Mouse (Mus musculus) liver, embryonic 14.5 days (tissue): ENCODE results near the gene Socs3. TPM values are rescaled to one million over a fixed set of nuclear protein-coding genes. Genes with fewer than 3 reads are reported as not detected.
A peak's percentile ranks its signal among the peaks of the same experiment; 100 is the strongest.

ENCODE experiments used
- ATAC-seq: fragments of 200-750 bp; cut with Nextera tagmentation; 2 replicates; pipeline ENCODE4 v1.8.0; 2017; ENCODE audit warnings: moderate number of reproducible peaks, mild to moderate bottlenecking, moderate library complexity; ENCODE audit not compliant: insufficient read depth
- DNase-seq, 3 experiments: peaks; one replicate each; pipeline ENCODE4 v3.0.0-alpha.2; 2012 to 2013; ENCODE audit warnings: low read depth in 3 of 3, low spot score in 3 of 3
- H3K27ac ChIP-seq: fragments of 300-500 bp; sonication (generic); 2 replicates; pipeline ENCODE4 v1.5.1; 2014; ENCODE audit warnings: moderate library complexity, mild to moderate bottlenecking, control low read depth, inconsistent platforms
- H3K27me3 ChIP-seq: fragments of 300-500 bp; sonication (generic); 2 replicates; pipeline ENCODE4 v1.6.1; 2014; ENCODE audit warnings: mild to moderate bottlenecking, low read length, moderate library complexity; ENCODE audit not compliant: control insufficient read depth, insufficient read depth
- H3K36me3 ChIP-seq: fragments of 300-500 bp; sonication (generic); replicated peaks from 2 replicates; pipeline ENCODE4 v1.6.1; 2014; ENCODE audit warnings: low read depth; ENCODE audit not compliant: control insufficient read depth, insufficient read depth
- H3K4me1 ChIP-seq, 2 experiments: fragments of 200-500 bp in 1 of 2; fragments of 300-500 bp in 1 of 2; sonication (generic) in 1 of 2; replicated peaks; 2 replicates each; pipeline ENCODE4 v1.6.1; 2012 to 2014; ENCODE audit warnings: antibody characterized with exemption in 1 of 2, inconsistent platforms in 1 of 2, low read length in 1 of 2; ENCODE audit not compliant: control insufficient read depth in 2 of 2, insufficient read depth in 2 of 2
- H3K4me2 ChIP-seq: fragments of 300-500 bp; sonication (generic); 2 replicates; pipeline ENCODE4 v1.6.1; 2014; ENCODE audit warnings: low read depth, mild to moderate bottlenecking, control low read depth, moderate library complexity
- H3K4me3 ChIP-seq, 2 experiments: fragments of 200-500 bp in 1 of 2; fragments of 300-500 bp in 1 of 2; sonication (generic) in 1 of 2; 2 replicates each; pipeline ENCODE4 v1.5.1; 2012 to 2014; ENCODE audit warnings: low read depth in 2 of 2, low read length in 2 of 2, mild to moderate bottlenecking in 2 of 2, control low read depth in 1 of 2, inconsistent platforms in 1 of 2, moderate library complexity in 1 of 2; ENCODE audit not compliant: insufficient read depth in 1 of 2
- H3K9ac ChIP-seq: fragments of 300-500 bp; sonication (generic); replicated peaks from 2 replicates; pipeline ENCODE4 v1.6.1; 2014; ENCODE audit warnings: mild to moderate bottlenecking, control low read depth, moderate library complexity
- H3K9me3 ChIP-seq: fragments of 300-500 bp; sonication (generic); 2 replicates; pipeline ENCODE4 v1.6.1; 2016; ENCODE audit warnings: low read length, mixed read lengths; ENCODE audit not compliant: control insufficient read depth
- CTCF ChIP-seq: IDR thresholded peaks from 2 replicates; pipeline ENCODE4 v1.5.1; 2016; ENCODE audit warnings: antibody characterized with exemption, low read depth, control low read depth
- EP300 ChIP-seq: IDR thresholded peaks from 2 replicates; pipeline ENCODE4 v1.6.1; 2016; ENCODE audit warnings: antibody characterized with exemption, low read depth
- WGBS: fragments of 180-500 bp; shearing (Covaris S2); extraction: QIAGEN DNeasy Blood & Tissue Kit; methylation state at CpG from one replicate; pipeline ENCODE4 v1.1.7; 2014; ENCODE audit not compliant: insufficient replicate concordance; 5-methylcytosine and 5-hydroxymethylcytosine counted together
- polyA plus RNA-seq, 2 experiments: library from polyadenylated mRNA; depleted of rRNA in 1 of 2; stranded (reverse) in 1 of 2; unstranded in 1 of 2; fragments of >200 nt; fragmentation: Nextera tagmentation in 1 of 2; extraction: Ambion mirVana in 1 of 2; gene quantifications; 2 replicates each; pipeline versions ENCODE4 v1.2.1 to v1.2.3; 2012 to 2014

Gene Socs3
- polyA plus RNA-seq, 2 experiments: 2.7 to 7.0 TPM

DNA sequence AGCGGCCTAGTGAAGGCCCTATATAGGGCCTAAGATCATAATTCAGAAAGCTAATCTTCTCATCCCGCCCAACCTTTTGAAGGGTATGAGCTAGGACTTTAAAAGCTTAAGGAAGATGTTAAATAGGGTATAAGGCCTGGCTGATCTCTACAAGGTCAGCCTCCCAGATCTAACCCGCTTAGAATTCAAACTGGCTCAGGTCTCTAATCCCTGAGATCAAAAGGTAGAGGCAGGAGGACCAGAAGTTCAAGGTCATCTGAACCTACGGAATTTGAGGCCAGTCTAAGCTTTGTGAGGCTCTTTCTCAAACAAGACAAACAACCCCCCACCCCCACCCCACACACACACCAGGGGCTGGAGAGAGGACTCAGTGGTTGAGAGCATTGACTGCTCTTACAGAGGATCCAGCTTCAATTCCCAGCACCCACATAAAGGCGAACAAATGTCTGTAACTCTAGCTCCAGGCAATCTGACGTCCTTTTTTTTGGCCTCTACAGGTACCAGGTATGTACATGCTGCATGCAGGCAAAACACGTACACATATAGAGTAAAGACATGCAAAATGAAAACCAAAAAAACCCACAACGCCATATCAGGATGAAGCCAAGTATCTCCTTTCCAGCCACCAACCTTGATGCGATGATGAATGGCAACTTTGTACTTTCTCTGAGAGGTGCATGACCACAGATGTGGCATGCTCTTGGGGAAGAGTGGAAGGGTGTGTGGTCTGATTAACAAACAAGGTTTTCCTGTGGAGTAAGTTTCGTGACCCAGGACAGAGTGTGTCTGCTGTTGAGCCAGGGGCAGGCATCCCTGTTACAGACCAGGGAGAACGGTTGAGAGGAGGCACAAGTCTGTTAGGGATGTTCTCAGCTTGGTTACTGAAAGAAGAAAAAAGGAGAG lies 3.1 kb upstream of the Socs3 start:
- H3K9me3 ChIP-seq: no peaks in the 10 kb centered on the region
- H3K27me3 ChIP-seq: peaks cover 21% of the 10 kb centered on the region
- TF ChIP-seq CTCF: no peak
- TF ChIP-seq EP300: no peak
- no peak for DNase-seq
- peaks cover 0 to 14% of the 10 kb centered on the region in 2 experiments; a peak in 2 of 4 replicates for H3K4me1 ChIP-seq
- H3K36me3 ChIP-seq: no peaks in the 10 kb centered on the region
- no peak overlapping the region for H3K4me2 ChIP-seq
- ATAC-seq: no peak
- 43% methylated on average over 11 of the region's 11 CpGs for WGBS
- H3K27ac ChIP-seq: no peak overlapping the region
- no peak overlapping the region for H3K4me3 ChIP-seq
- H3K9ac ChIP-seq: no peak overlapping the region

- Histone ChIP-seq H3K9ac (no peak overlapping the region), H3K27ac (no peak overlapping the region), H3K4me2 (no peak overlapping the region), H3K27me3 (peaks cover 33% of the 10 kb centered on the region), H3K4me1 (peaks cover 0 to 14% of the 10 kb centered on the region in 2 experiments; a peak in 2 of 4 replicates), H3K36me3 (peaks cover 8% of the 10 kb centered on the region), H3K9me3 (no peaks in the 10 kb centered on the region), H3K4me3 (no peak overlapping the region)
- 44% methylated on average over 2 of the region's 2 CpGs for WGBS
- ATAC-seq (no peak), DNase-seq (no peak)
- TF ChIP-seq CTCF (no peak), EP300 (no peak)
Measured at GRCm38 (mm10) chr11:117971646-117972242, 1.9 kb upstream of the Socs3 start.

- H3K9me3 ChIP-seq: no peaks in the 10 kb centered on the region
- ATAC-seq (no peak), DNase-seq (no peak)
- TF ChIP-seq EP300: no peak
- TF ChIP-seq CTCF: no peak
- no peak overlapping the region for H3K4me2 ChIP-seq
- peaks cover 9% of the 10 kb centered on the region for H3K36me3 ChIP-seq
- H3K27ac ChIP-seq: no peak overlapping the region
- no peak overlapping the region for H3K9ac ChIP-seq
- 80% methylated on average over 5 of the region's 6 CpGs for WGBS
- peaks cover 39% of the 10 kb centered on the region for H3K27me3 ChIP-seq
- peaks cover 0 to 14% of the 10 kb centered on the region in 2 experiments; a peak in 2 of 4 replicates for H3K4me1 ChIP-seq
- no peak overlapping the region for H3K4me3 ChIP-seq
Measured at GRCm38 (mm10) chr11:117971100-117971499, 1.3 kb upstream of the Socs3 start.

- TF ChIP-seq CTCF (no peak), EP300 (peak; percentile 26; the same call in 1 of the 2 replicates)
- Histone ChIP-seq H3K4me3 (peak overlapping the region; percentile 73 to 78), H3K9me3 (no peaks in the 10 kb centered on the region), H3K4me1 (peaks cover 0 to 22% of the 10 kb centered on the region in 2 experiments; a peak in 3 of 4 replicates), H3K27ac (peak overlapping the region; percentile 76), H3K27me3 (peaks cover 40% of the 10 kb centered on the region), H3K36me3 (peaks cover 9% of the 10 kb centered on the region), H3K4me2 (peak overlapping the region; percentile 74), H3K9ac (peak overlapping the region; percentile 76)
- WGBS: under 1% methylated on average over 64 of the region's 65 CpGs
- peak; percentile 78 to 93 (median 85) for DNase-seq
- ATAC-seq: peak; percentile 91
Measured at GRCm38 (mm10) chr11:117969100-117969944, 525 bp downstream of the Socs3 start.
